Mouse (Mus musculus) ES-Bruce4 (cell line): ENCODE measurements around the gene Tmem98. TPM values are rescaled to one million over a fixed set of nuclear protein-coding genes. Genes with fewer than 3 reads are reported as not detected.

ENCODE experiments used
- H3K27ac ChIP-seq: 2 replicates; pipeline ENCODE4 v1.5.1; 2012; ENCODE audit warnings: low read length, inconsistent platforms; ENCODE audit not compliant: insufficient read depth
- H3K27me3 ChIP-seq: 2 replicates; pipeline ENCODE4 v1.6.1; 2012; ENCODE audit warnings: mild to moderate bottlenecking, low read length, inconsistent platforms; ENCODE audit not compliant: control insufficient read depth, poor library complexity, insufficient read depth, severe bottlenecking
- H3K36me3 ChIP-seq: 2 replicates; pipeline ENCODE4 v1.6.1; 2012; ENCODE audit warnings: inconsistent platforms, mild to moderate bottlenecking, low read length, moderate library complexity; ENCODE audit not compliant: control insufficient read depth, poor library complexity, insufficient read depth, severe bottlenecking
- H3K4me1 ChIP-seq: one replicate; pipeline ENCODE4 v1.8.1; 2011; ENCODE audit warnings: low read length; ENCODE audit not compliant: control insufficient read depth, insufficient read depth
- H3K4me3 ChIP-seq: 2 replicates; pipeline ENCODE4 v1.5.1; 2011; ENCODE audit warnings: low read depth, mild to moderate bottlenecking, low read length
- H3K9ac ChIP-seq: 2 replicates; pipeline ENCODE4 v1.6.1; 2012; ENCODE audit warnings: low read depth, mild to moderate bottlenecking, inconsistent platforms; ENCODE audit not compliant: poor library complexity, severe bottlenecking
- H3K9me3 ChIP-seq: replicated peaks from 2 replicates; pipeline ENCODE4 v1.6.1; 2012; ENCODE audit warnings: mild to moderate bottlenecking, low read length, inconsistent platforms; ENCODE audit not compliant: control insufficient read depth, poor library complexity, insufficient read depth, severe bottlenecking
- CTCF ChIP-seq: IDR thresholded peaks from one replicate; pipeline ENCODE4 v1.8.1; 2011; ENCODE audit warnings: low read depth, low read length
- EP300 ChIP-seq: IDR thresholded peaks from 2 replicates; pipeline ENCODE4 v1.6.1; 2011; ENCODE audit warnings: low read depth, low read length; ENCODE audit not compliant: insufficient read depth
- POLR2A ChIP-seq: IDR thresholded peaks from one replicate; pipeline ENCODE4 v1.8.1; 2011; ENCODE audit warnings: low read length; ENCODE audit not compliant: insufficient read depth
- polyA plus RNA-seq: library from polyadenylated mRNA; stranded (reverse); fragments of >200 nt; gene quantifications from 2 replicates; pipeline ENCODE4 v1.2.4, GENCODE M21; 2011; ENCODE audit warnings: low read depth; ENCODE audit not compliant: missing spikeins, insufficient read depth, insufficient read length

Tmem98 gene
- polyA plus RNA-seq, 1 experiment: 13.1 TPM

GRCm38 (mm10) chr11:80789647-80790240 lies 20.2 kb upstream of the Tmem98 start:
- Histone ChIP-seq H3K9me3 (no peaks in the 10 kb centered on the region), H3K36me3 (no peaks in the 10 kb centered on the region), H3K9ac (no peak overlapping the region), H3K4me3 (no peak overlapping the region), H3K4me1 (no peaks in the 10 kb centered on the region), H3K27me3 (peaks cover 4% of the 10 kb centered on the region; the same call in 1 of the 2 replicates), H3K27ac (no peak overlapping the region)
- TF ChIP-seq CTCF (no peak), EP300 (no peak), POLR2A (no peak)

GRCm38 (mm10) chr11:80790413-80790812 lies 19.6 kb upstream of the Tmem98 start:
- no peak overlapping the region for H3K4me3 ChIP-seq
- H3K27me3 ChIP-seq: peaks cover 4% of the 10 kb centered on the region; the same call in 1 of the 2 replicates
- H3K4me1 ChIP-seq: no peaks in the 10 kb centered on the region
- no peaks in the 10 kb centered on the region for H3K9me3 ChIP-seq
- TF ChIP-seq CTCF (no peak), EP300 (no peak), POLR2A (no peak)
- H3K9ac ChIP-seq: no peak overlapping the region
- H3K36me3 ChIP-seq: no peaks in the 10 kb centered on the region
- no peak overlapping the region for H3K27ac ChIP-seq

GRCm38 (mm10) chr11:80791677-80792432 lies 18.1 kb upstream of the Tmem98 start:
- H3K4me3 ChIP-seq: no peak overlapping the region

GRCm38 (mm10) chr11:80793386-80793785 lies 16.6 kb upstream of the Tmem98 start:
- no peak overlapping the region for H3K27ac ChIP-seq
- H3K4me1 ChIP-seq: no peaks in the 10 kb centered on the region
- no peaks in the 10 kb centered on the region for H3K36me3 ChIP-seq
- no peak overlapping the region for H3K9ac ChIP-seq
- no peak overlapping the region for H3K4me3 ChIP-seq
- H3K27me3 ChIP-seq: peaks cover 2% of the 10 kb centered on the region; the same call in 1 of the 2 replicates
- TF ChIP-seq EP300: no peak
- TF ChIP-seq POLR2A: no peak
- no peak for TF ChIP-seq CTCF
- no peaks in the 10 kb centered on the region for H3K9me3 ChIP-seq

More at GRCm38 (mm10) chr11:80791677-80792432, 18.1 kb upstream of the Tmem98 start:
- H3K36me3 ChIP-seq: no peaks in the 10 kb centered on the region
- H3K9me3 ChIP-seq: no peaks in the 10 kb centered on the region
- no peaks in the 10 kb centered on the region for H3K4me1 ChIP-seq
- TF ChIP-seq EP300: no peak
- TF ChIP-seq POLR2A: no peak
- no peak overlapping the region for H3K27ac ChIP-seq
- H3K9ac ChIP-seq: no peak overlapping the region
- H3K27me3 ChIP-seq: peaks cover 2% of the 10 kb centered on the region; the same call in 1 of the 2 replicates

GRCm38 (mm10) chr11:80794290-80794689 lies 15.7 kb upstream of the Tmem98 start:
- no peaks in the 10 kb centered on the region for H3K9me3 ChIP-seq
- H3K27ac ChIP-seq: no peak overlapping the region
- H3K27me3 ChIP-seq: no peaks in the 10 kb centered on the region
- no peaks in the 10 kb centered on the region for H3K4me1 ChIP-seq
- TF ChIP-seq EP300 (no peak), POLR2A (no peak)
- H3K4me3 ChIP-seq: no peak overlapping the region
- H3K36me3 ChIP-seq: no peaks in the 10 kb centered on the region
- no peak overlapping the region for H3K9ac ChIP-seq

- no peak overlapping the region for H3K9ac ChIP-seq
- no peak overlapping the region for H3K27ac ChIP-seq
- H3K4me3 ChIP-seq: no peak overlapping the region
- no peaks in the 10 kb centered on the region for H3K27me3 ChIP-seq
- no peaks in the 10 kb centered on the region for H3K4me1 ChIP-seq
- H3K9me3 ChIP-seq: no peaks in the 10 kb centered on the region
- H3K36me3 ChIP-seq: no peaks in the 10 kb centered on the region
- TF ChIP-seq CTCF: no peak
- no peak for TF ChIP-seq POLR2A
- TF ChIP-seq EP300: no peak
These were observed 14.5 kb upstream of the Tmem98 start for GRCm38 (mm10) chr11:80795431-80795830.
